Mouse (Mus musculus) lung, adult 2 months (tissue): ENCODE measurements at regions not wholly inside any gene's neighbourhood (a gene's known extent, or its start where the extent isn't known, plus 50 kb on each side); places are given as distances from the start of the nearest gene placed in this dataset.

Experiments
- DNase-seq: peaks from one replicate; pipeline ENCODE4 v3.0.0; 2022
- H3K4me1 ChIP-seq: fragments of 200-500 bp; 2 replicates; pipeline ENCODE4 v1.6.1; 2011; ENCODE audit warnings: low read length; ENCODE audit not compliant: control insufficient read depth, insufficient read depth
- H3K4me3 ChIP-seq: fragments of 200-500 bp; replicated peaks from 2 replicates; pipeline ENCODE3; 2011; ENCODE audit warnings: low read depth, mild to moderate bottlenecking, control low read depth, low read length; ENCODE audit errors: extremely low read depth
- CTCF ChIP-seq: fragments of 200-500 bp; IDR thresholded peaks from 2 replicates; pipeline ENCODE4 v1.5.1; 2011; ENCODE audit warnings: mild to moderate bottlenecking, low read length, control low read depth; ENCODE audit not compliant: insufficient read depth
- POLR2A ChIP-seq: fragments of 200-500 bp; IDR thresholded peaks from 2 replicates; pipeline ENCODE4 v1.6.1; 2011; ENCODE audit warnings: low read depth, mild to moderate bottlenecking, control low read depth, low read length, borderline replicate concordance; ENCODE audit errors: extremely low read depth
- WGBS: fragments of 180-500 bp; shearing (Covaris S2); methylation state at CpG from one replicate; pipeline ENCODE4 v1.1.7; 2018; 5-methylcytosine and 5-hydroxymethylcytosine counted together

GRCm38 (mm10) chr4:106168741-106169140 lies 147.3 kb upstream of the Usp24 start:
- Histone ChIP-seq H3K4me1 (no peaks in the 10 kb centered on the region), H3K4me3 (no peak overlapping the region)
- no peak for DNase-seq
- 59% methylated on average over 6 of the region's 6 CpGs for WGBS
- TF ChIP-seq CTCF (no peak), POLR2A (no peak)

- 93% methylated on average over 4 of the region's 4 CpGs for WGBS
- Histone ChIP-seq H3K4me1 (no peaks in the 10 kb centered on the region), H3K4me3 (no peak overlapping the region)
- DNase-seq: no peak
- TF ChIP-seq CTCF (no peak), POLR2A (no peak)
Measured at GRCm38 (mm10) chr4:106169466-106169865, 146.5 kb upstream of the Usp24 start.

DNA sequence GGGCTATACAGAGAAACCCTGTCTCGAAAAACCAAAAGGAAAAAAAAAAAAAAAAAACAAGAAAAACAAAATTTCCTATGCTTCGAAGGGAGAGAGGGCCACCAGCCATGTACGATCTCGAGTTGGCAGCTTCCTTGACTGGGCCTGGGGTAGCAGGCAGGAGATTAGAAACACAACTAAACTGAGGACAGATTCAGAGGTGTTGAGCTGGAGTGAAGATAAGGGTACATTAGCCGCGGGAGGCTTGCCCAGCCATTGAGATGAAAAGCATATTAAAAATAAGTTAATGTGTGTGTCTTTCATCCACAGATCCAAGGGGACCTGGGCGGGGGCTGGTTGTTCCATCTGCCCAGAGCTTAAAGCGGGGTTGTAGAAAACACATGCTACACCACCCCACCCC lies 145.3 kb upstream of the Usp24 start:
- no peak for TF ChIP-seq POLR2A
- TF ChIP-seq CTCF: no peak
- DNase-seq: no peak
- Histone ChIP-seq H3K4me1 (no peaks in the 10 kb centered on the region), H3K4me3 (no peak overlapping the region)
- WGBS: 81% methylated on average over 8 of the region's 8 CpGs

- Histone ChIP-seq H3K4me3 (no peak overlapping the region), H3K4me1 (no peaks in the 10 kb centered on the region)
- WGBS: 53% methylated on average over 5 of the region's 5 CpGs
- DNase-seq: no peak
- TF ChIP-seq POLR2A (no peak), CTCF (no peak)
Measured at GRCm38 (mm10) chr4:106175352-106175751, 140.7 kb upstream of the Usp24 start.

GRCm38 (mm10) chr4:106185745-106186501 lies 130.1 kb upstream of the Usp24 start:
- 74% methylated on average over 13 of the region's 13 CpGs for WGBS
- no peak for DNase-seq
- Histone ChIP-seq H3K4me3 (no peak overlapping the region), H3K4me1 (no peaks in the 10 kb centered on the region)
- TF ChIP-seq CTCF (no peak), POLR2A (no peak)

DNA sequence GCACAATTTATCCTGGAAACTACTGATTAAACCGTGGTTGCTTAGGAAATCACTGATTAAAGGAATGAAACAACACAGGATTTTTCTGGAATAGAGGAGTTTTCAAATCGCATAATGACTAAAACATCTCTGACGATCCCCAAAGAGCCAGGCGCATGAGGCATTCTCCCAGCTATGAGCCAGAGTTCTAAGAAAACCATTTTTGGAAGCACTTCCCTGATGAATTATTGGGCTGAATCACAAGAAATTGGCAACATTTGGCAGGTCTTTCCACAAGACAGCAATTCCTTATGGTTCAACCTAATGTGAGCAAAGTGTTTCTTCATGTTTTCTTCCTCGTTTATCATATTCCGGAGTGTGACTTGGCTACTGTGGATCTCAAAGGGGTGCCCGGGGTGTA lies 129.3 kb upstream of the Usp24 start:
- H3K4me3 ChIP-seq: no peak overlapping the region
- DNase-seq: no peak
- WGBS: 74% methylated on average over 7 of the region's 7 CpGs

GRCm38 (mm10) chr4:106190248-106190647 lies 125.8 kb upstream of the Usp24 start:
- DNase-seq: no peak
- WGBS: 66% methylated on average over 4 of the region's 4 CpGs
- no peak for TF ChIP-seq POLR2A
- no peak for TF ChIP-seq CTCF
- H3K4me3 ChIP-seq: no peak overlapping the region
- peaks cover 12% of the 10 kb centered on the region for H3K4me1 ChIP-seq

More for the DNA sequence above, 129.3 kb upstream of the Usp24 start:
- H3K4me1 ChIP-seq: no peaks in the 10 kb centered on the region
- TF ChIP-seq POLR2A (no peak), CTCF (no peak)

GRCm38 (mm10) chr4:106191331-106191730 lies 124.7 kb upstream of the Usp24 start:
- TF ChIP-seq POLR2A (no peak), CTCF (no peak)
- DNase-seq: no peak
- Histone ChIP-seq H3K4me1 (peaks cover 14% of the 10 kb centered on the region), H3K4me3 (no peak overlapping the region)
- WGBS: 83% methylated on average over 8 of the region's 8 CpGs

GRCm38 (mm10) chr4:106191843-106192242 lies 124.2 kb upstream of the Usp24 start:
- no peak for TF ChIP-seq CTCF
- no peak for TF ChIP-seq POLR2A
- no peak overlapping the region for H3K4me3 ChIP-seq
- 52% methylated on average over 3 of the region's 3 CpGs for WGBS
- H3K4me1 ChIP-seq: peaks cover 14% of the 10 kb centered on the region
- no peak for DNase-seq
